Mouse (Mus musculus) liver, embryonic 11.5 days (tissue): ENCODE measurements around the gene Macrod1. TPM values are rescaled to one million over a fixed set of nuclear protein-coding genes. Genes with fewer than 3 reads are reported as not detected.
A peak's percentile ranks its signal among the peaks of the same experiment; 100 is the strongest.
"Not testable (repeated sequence)": the region's sequence is repeated elsewhere in the genome, so short reads cannot be mapped to it uniquely, and the experiment has no call there.

Source experiments
- ATAC-seq: fragments of 200-750 bp; cut with Nextera tagmentation; replicated peaks from 2 replicates; pipeline ENCODE4 v1.8.0; 2017; ENCODE audit warnings: moderate number of reproducible peaks, mild to moderate bottlenecking, moderate TSS enrichment, moderate library complexity; ENCODE audit not compliant: low FRiP score
- DNase-seq: peaks from one replicate; pipeline ENCODE4 v3.0.0-alpha.2; 2017; ENCODE audit warnings: low spot score
- H3K27ac ChIP-seq: fragments of 300-500 bp; sonication (generic); 2 replicates; pipeline ENCODE4 v1.5.1; 2014; ENCODE audit warnings: mild to moderate bottlenecking, low read depth, low read length, control low read depth
- H3K27me3 ChIP-seq: fragments of 300-500 bp; sonication (generic); replicated peaks from 2 replicates; pipeline ENCODE4 v1.6.1; 2014; ENCODE audit warnings: low read length, mixed read lengths; ENCODE audit not compliant: control insufficient read depth, insufficient read depth
- H3K36me3 ChIP-seq: fragments of 300-500 bp; sonication (generic); 2 replicates; pipeline ENCODE4 v1.6.1; 2014; ENCODE audit warnings: mild to moderate bottlenecking, low read length, moderate library complexity, mixed read lengths; ENCODE audit not compliant: control insufficient read depth, insufficient read depth
- H3K4me1 ChIP-seq: fragments of 300-500 bp; sonication (generic); replicated peaks from 2 replicates; pipeline ENCODE4 v1.6.1; 2014; ENCODE audit warnings: low read length, mixed read lengths; ENCODE audit not compliant: control insufficient read depth, insufficient read depth
- H3K4me2 ChIP-seq: fragments of 300-500 bp; sonication (generic); 2 replicates; pipeline ENCODE4 v1.6.1; 2014; ENCODE audit warnings: mild to moderate bottlenecking, control low read depth, moderate library complexity
- H3K4me3 ChIP-seq: fragments of 300-500 bp; sonication (generic); 2 replicates; pipeline ENCODE4 v1.5.1; 2014; ENCODE audit warnings: low read depth, low read length, control low read depth
- H3K9ac ChIP-seq: fragments of 300-500 bp; sonication (generic); 2 replicates; pipeline ENCODE4 v1.6.1; 2014; ENCODE audit warnings: low read depth, low read length, control low read depth
- H3K9me3 ChIP-seq: fragments of 300-500 bp; sonication (generic); 2 replicates; pipeline ENCODE4 v1.6.1; 2016; ENCODE audit warnings: low read length, inconsistent platforms, mixed read lengths; ENCODE audit not compliant: control insufficient read depth
- WGBS: fragments of 180-500 bp; shearing (Covaris S2); extraction: QIAGEN DNeasy Blood & Tissue Kit; methylation state at CpG from one replicate; pipeline ENCODE4 v1.1.7; 2014; 5-methylcytosine and 5-hydroxymethylcytosine counted together
- polyA plus RNA-seq: library from polyadenylated mRNA; unstranded; fragments of >200 nt; fragmentation: Nextera tagmentation; extraction: Ambion mirVana; gene quantifications from 2 replicates; pipeline ENCODE4 v1.2.1, GENCODE M21; 2014

The Macrod1 gene
- polyA plus RNA-seq, 1 experiment from 2014 or later, result 5.9 TPM

- no peaks in the 10 kb centered on the region for H3K27me3 ChIP-seq
- no peak overlapping the region for H3K4me2 ChIP-seq
- no peak overlapping the region for H3K9ac ChIP-seq
- H3K36me3 ChIP-seq, result no peaks in the 10 kb centered on the region
- WGBS, result 44% methylated on average over 4 of the region's 4 CpGs
- H3K4me1 ChIP-seq, result peaks cover 5% of the 10 kb centered on the region
- H3K27ac ChIP-seq, result no peak overlapping the region
- ATAC-seq (no peak), DNase-seq (no peak)
- no peak overlapping the region for H3K4me3 ChIP-seq
- no peaks in the 10 kb centered on the region for H3K9me3 ChIP-seq
These were observed 11.9 kb upstream of the Macrod1 start for GRCm38 (mm10) chr19:7044706-7045105.

- not testable (repeated sequence) for H3K9ac ChIP-seq, DNase-seq, H3K27ac ChIP-seq, ATAC-seq, H3K4me2 ChIP-seq, H3K9me3 ChIP-seq, H3K36me3 ChIP-seq, H3K4me3 ChIP-seq, H3K27me3 ChIP-seq
- peaks cover 18% of the 10 kb centered on the region for H3K4me1 ChIP-seq
- WGBS, result 83% methylated on average over 4 of the region's 4 CpGs
These were observed 3.2 kb upstream of the Macrod1 start for GRCm38 (mm10) chr19:7053382-7053781.

DNA sequence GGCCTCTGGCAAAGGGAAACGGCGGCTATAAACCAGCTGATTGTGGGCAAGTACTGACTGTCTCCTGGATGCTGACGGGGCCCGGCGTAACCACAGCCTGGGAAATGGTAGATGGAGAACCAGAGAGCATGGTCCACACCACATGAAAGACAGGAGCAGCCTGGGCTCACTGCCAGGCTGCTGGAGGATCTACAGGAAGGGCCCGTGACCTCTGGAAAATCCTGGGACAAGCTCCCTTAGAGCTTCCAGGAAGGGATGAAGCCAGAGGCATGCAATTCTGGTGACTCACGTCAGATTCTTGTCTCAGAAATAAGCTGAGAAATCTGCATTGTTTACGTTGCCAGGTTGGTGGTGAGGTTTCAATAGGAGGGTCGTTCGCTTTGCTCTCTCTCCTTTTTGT, 1.8 kb upstream of the Macrod1 start:
- peaks cover 18% of the 10 kb centered on the region for H3K4me1 ChIP-seq
- H3K27ac ChIP-seq, result no peak overlapping the region
- no peak overlapping the region for H3K4me3 ChIP-seq
- H3K9me3 ChIP-seq, result no peaks in the 10 kb centered on the region
- ATAC-seq (no peak), DNase-seq (no peak)
- no peak overlapping the region for H3K4me2 ChIP-seq
- H3K36me3 ChIP-seq, result no peaks in the 10 kb centered on the region
- WGBS, result 66% methylated on average over 10 of the region's 10 CpGs
- H3K9ac ChIP-seq, result no peak overlapping the region
- H3K27me3 ChIP-seq, result no peaks in the 10 kb centered on the region; the same call in 1 of the 2 replicates

DNA sequence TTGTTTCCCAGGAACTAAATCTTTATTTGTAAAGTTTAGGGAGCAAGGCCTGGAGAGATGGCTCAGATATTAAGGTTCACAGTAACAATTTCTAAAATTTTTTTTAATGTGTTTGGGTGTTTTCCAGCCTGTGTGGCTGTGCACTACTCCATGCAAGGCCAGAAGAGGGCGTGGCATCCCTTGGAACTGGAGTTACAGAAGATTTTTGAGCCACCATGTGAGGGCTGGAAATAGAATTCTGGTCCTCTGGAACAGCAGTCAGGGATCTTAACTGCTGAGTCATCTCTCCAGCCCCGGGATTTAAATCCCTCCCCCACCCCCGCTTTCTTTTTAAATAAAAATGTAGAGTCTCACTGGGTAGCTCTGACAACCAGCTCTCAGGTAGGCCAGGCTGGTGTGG, 1.4 kb upstream of the Macrod1 start:
- Histone ChIP-seq H3K27ac (no peak overlapping the region), H3K36me3 (no peaks in the 10 kb centered on the region), H3K4me2 (no peak overlapping the region), H3K27me3 (no peaks in the 10 kb centered on the region; the same call in 1 of the 2 replicates), H3K9me3 (no peaks in the 10 kb centered on the region), H3K4me1 (peaks cover 18% of the 10 kb centered on the region), H3K9ac (no peak overlapping the region), H3K4me3 (no peak overlapping the region)
- DNase-seq (no peak), ATAC-seq (no peak)
- 39% methylated on average over 3 of the region's 3 CpGs for WGBS

GRCm38 (mm10) chr19:7057126-7057721, 614 bp downstream of the Macrod1 start:
- 3% methylated on average over 16 of the region's 16 CpGs for WGBS
- peak overlapping the region; percentile 79 for H3K9ac ChIP-seq

GRCm38 (mm10) chr19:7057722-7058207, 1.2 kb downstream of the Macrod1 start:
- ATAC-seq (peak; percentile 80), DNase-seq (peak; percentile 82)
- Histone ChIP-seq H3K36me3 (no peaks in the 10 kb centered on the region), H3K4me2 (peak overlapping the region; percentile 100), H3K9me3 (no peaks in the 10 kb centered on the region), H3K27me3 (peaks cover 2% of the 10 kb centered on the region; the same call in 1 of the 2 replicates), H3K4me1 (peaks cover 18% of the 10 kb centered on the region), H3K9ac (peak overlapping the region; percentile 79), H3K4me3 (peak overlapping the region; percentile 79), H3K27ac (no peak overlapping the region; the same call in 1 of the 2 replicates)
- 1% methylated on average over 15 of the region's 15 CpGs for WGBS

More at GRCm38 (mm10) chr19:7057126-7057721, 614 bp downstream of the Macrod1 start:
- H3K27ac ChIP-seq, result peak overlapping the region; percentile 10; the same call in 1 of the 2 replicates
- ATAC-seq (peak; percentile 27), DNase-seq (no peak)
- H3K4me1 ChIP-seq, result peaks cover 18% of the 10 kb centered on the region
- no peaks in the 10 kb centered on the region for H3K36me3 ChIP-seq
- H3K9me3 ChIP-seq, result no peaks in the 10 kb centered on the region
- peak overlapping the region; percentile 100 for H3K4me2 ChIP-seq
- peak overlapping the region; percentile 79 for H3K4me3 ChIP-seq
- no peaks in the 10 kb centered on the region; the same call in 1 of the 2 replicates for H3K27me3 ChIP-seq

- Histone ChIP-seq H3K27me3 (peaks cover 3% of the 10 kb centered on the region; the same call in 1 of the 2 replicates), H3K4me1 (peaks cover 18% of the 10 kb centered on the region), H3K9ac (no peak overlapping the region), H3K27ac (no peak overlapping the region), H3K4me2 (peak overlapping the region; percentile 100; the same call in 1 of the 2 replicates), H3K36me3 (no peaks in the 10 kb centered on the region), H3K9me3 (no peaks in the 10 kb centered on the region), H3K4me3 (no peak overlapping the region)
- ATAC-seq (no peak), DNase-seq (no peak)
- WGBS, result 65% methylated on average over 6 of the region's 6 CpGs
These were observed 1.9 kb downstream of the Macrod1 start for GRCm38 (mm10) chr19:7058541-7058940.

GRCm38 (mm10) chr19:7062110-7062509, 5.5 kb downstream of the Macrod1 start:
- peaks cover 22% of the 10 kb centered on the region for H3K4me1 ChIP-seq
- no peaks in the 10 kb centered on the region for H3K9me3 ChIP-seq
- H3K9ac ChIP-seq, result no peak overlapping the region
- no peak overlapping the region for H3K27ac ChIP-seq
- no peak overlapping the region for H3K4me3 ChIP-seq
- DNase-seq (no peak), ATAC-seq (no peak)
- WGBS, result 78% methylated on average over 5 of the region's 5 CpGs
- H3K36me3 ChIP-seq, result no peaks in the 10 kb centered on the region
- peaks cover 3% of the 10 kb centered on the region for H3K27me3 ChIP-seq
- H3K4me2 ChIP-seq, result no peak overlapping the region

DNA sequence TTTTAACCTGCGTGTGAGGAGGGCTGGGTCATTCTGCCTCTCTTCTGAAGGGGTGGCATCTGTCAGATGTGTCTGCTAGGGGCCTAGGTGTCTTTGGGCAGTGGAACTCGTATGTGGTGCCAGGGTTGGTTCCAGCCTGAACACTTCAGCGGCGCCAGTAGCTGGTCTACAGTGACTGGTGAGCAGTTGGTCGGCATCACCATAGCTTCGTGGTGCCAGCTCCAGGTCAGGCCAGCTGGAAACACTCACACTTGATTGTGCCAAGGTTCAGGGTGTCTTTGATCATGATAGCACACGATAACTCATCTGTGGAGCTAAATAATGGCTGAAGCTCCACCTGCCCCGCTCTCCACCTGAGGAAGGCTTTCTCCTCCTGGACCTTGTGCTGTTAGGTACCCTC, 6.3 kb downstream of the Macrod1 start:
- Histone ChIP-seq H3K4me3 (no peak overlapping the region), H3K36me3 (no peaks in the 10 kb centered on the region), H3K9ac (no peak overlapping the region), H3K27me3 (peaks cover 6% of the 10 kb centered on the region), H3K4me1 (peaks cover 20% of the 10 kb centered on the region), H3K9me3 (no peaks in the 10 kb centered on the region), H3K4me2 (no peak overlapping the region), H3K27ac (no peak overlapping the region)
- WGBS, result 84% methylated on average over 8 of the region's 8 CpGs
- no peak for ATAC-seq
- no peak for DNase-seq
